Mouse (Mus musculus): ENCODE data around the gene Dcps. TPM values are rescaled to one million over a fixed set of nuclear protein-coding genes. Genes with fewer than 3 reads are reported as not detected.
A peak's percentile ranks its signal among the peaks of the same experiment; 100 is the strongest.

The Dcps gene
- total RNA-seq, 1 experiment from 2014 or later = 22.9 TPM

GRCm38 (mm10) chr9:35116391-35117381 is 59.2 kb downstream of the Dcps start:
- ATAC-seq (ENCODE audit: extremely low read depth, insufficient number of reproducible peaks, low FRiP score, poor library complexity, severe bottlenecking) = peak; percentile 59

- ATAC-seq (ENCODE audit: extremely low read depth, insufficient number of reproducible peaks, low FRiP score, poor library complexity, severe bottlenecking) = no peak
These were observed 60.1 kb downstream of the Dcps start for GRCm38 (mm10) chr9:35115804-35116203.

GRCm38 (mm10) chr9:35115299-35115698 is 60.6 kb downstream of the Dcps start:
- ATAC-seq (ENCODE audit: extremely low read depth, insufficient number of reproducible peaks, low FRiP score, poor library complexity, severe bottlenecking) = no peak

- no peak for ATAC-seq (ENCODE audit: extremely low read depth, insufficient number of reproducible peaks, low FRiP score, poor library complexity, severe bottlenecking)
These were observed 61.6 kb downstream of the Dcps start for GRCm38 (mm10) chr9:35114234-35114633.

GRCm38 (mm10) chr9:35111941-35112595 is 63.8 kb downstream of the Dcps start:
- no peak for ATAC-seq (ENCODE audit: extremely low read depth, insufficient number of reproducible peaks, low FRiP score, poor library complexity, severe bottlenecking)

- no peak for ATAC-seq (ENCODE audit: extremely low read depth, insufficient number of reproducible peaks, low FRiP score, poor library complexity, severe bottlenecking)
These were observed 64.4 kb downstream of the Dcps start for GRCm38 (mm10) chr9:35111446-35111845.

GRCm38 (mm10) chr9:35110567-35110966 is 65.3 kb downstream of the Dcps start:
- ATAC-seq (ENCODE audit: extremely low read depth, insufficient number of reproducible peaks, low FRiP score, poor library complexity, severe bottlenecking) = no peak

GRCm38 (mm10) chr9:35110051-35110450 is 65.8 kb downstream of the Dcps start:
- no peak for ATAC-seq (ENCODE audit: extremely low read depth, insufficient number of reproducible peaks, low FRiP score, poor library complexity, severe bottlenecking)

- no peak for ATAC-seq (ENCODE audit: extremely low read depth, insufficient number of reproducible peaks, low FRiP score, poor library complexity, severe bottlenecking)
These were observed 66.9 kb downstream of the Dcps start for GRCm38 (mm10) chr9:35108916-35109315.

- no peak for ATAC-seq (ENCODE audit: extremely low read depth, insufficient number of reproducible peaks, low FRiP score, poor library complexity, severe bottlenecking)
These were observed 67.8 kb downstream of the Dcps start for GRCm38 (mm10) chr9:35108066-35108465.

- ATAC-seq (ENCODE audit: extremely low read depth, insufficient number of reproducible peaks, low FRiP score, poor library complexity, severe bottlenecking) = no peak
These were observed 68.5 kb downstream of the Dcps start for GRCm38 (mm10) chr9:35107396-35107795.

GRCm38 (mm10) chr9:35105884-35106880 is 69.7 kb downstream of the Dcps start:
- no peak for ATAC-seq (ENCODE audit: extremely low read depth, insufficient number of reproducible peaks, low FRiP score, poor library complexity, severe bottlenecking)

GRCm38 (mm10) chr9:35105438-35105837 is 70.4 kb downstream of the Dcps start:
- ATAC-seq (ENCODE audit: extremely low read depth, insufficient number of reproducible peaks, low FRiP score, poor library complexity, severe bottlenecking) = no peak

GRCm38 (mm10) chr9:35104711-35105110 is 71.2 kb downstream of the Dcps start:
- ATAC-seq (ENCODE audit: extremely low read depth, insufficient number of reproducible peaks, low FRiP score, poor library complexity, severe bottlenecking) = no peak

GRCm38 (mm10) chr9:35098762-35099161 is 77.1 kb downstream of the Dcps start:
- no peak for ATAC-seq (ENCODE audit: extremely low read depth, insufficient number of reproducible peaks, low FRiP score, poor library complexity, severe bottlenecking)

GRCm38 (mm10) chr9:35097901-35098300 is 78.0 kb downstream of the Dcps start:
- ATAC-seq (ENCODE audit: extremely low read depth, insufficient number of reproducible peaks, low FRiP score, poor library complexity, severe bottlenecking) = no peak

GRCm38 (mm10) chr9:35095726-35096125 is 80.1 kb downstream of the Dcps start:
- ATAC-seq (ENCODE audit: extremely low read depth, insufficient number of reproducible peaks, low FRiP score, poor library complexity, severe bottlenecking) = no peak

- ATAC-seq (ENCODE audit: extremely low read depth, insufficient number of reproducible peaks, low FRiP score, poor library complexity, severe bottlenecking) = no peak
These were observed 82.5 kb downstream of the Dcps start for GRCm38 (mm10) chr9:35093350-35093749.

- ATAC-seq (ENCODE audit: extremely low read depth, insufficient number of reproducible peaks, low FRiP score, poor library complexity, severe bottlenecking) = no peak
These were observed 83.0 kb downstream of the Dcps start for GRCm38 (mm10) chr9:35092904-35093303.

Data from neutrophil, adult 5-6 weeks (primary cell).